Mouse (Mus musculus) heart, embryonic 13.5 days (tissue): ENCODE measurements around the gene Ubtf. TPM values are rescaled to one million over a fixed set of nuclear protein-coding genes. Genes with fewer than 3 reads are reported as not detected.
"Not testable (repeated sequence)": the region's sequence is repeated elsewhere in the genome, so short reads cannot be mapped to it uniquely, and the experiment has no call there.

ENCODE experiments used
- ATAC-seq: fragments of 200-750 bp; cut with Nextera tagmentation; 2 replicates; pipeline ENCODE4 v1.8.0; 2017; ENCODE audit warnings: moderate TSS enrichment; ENCODE audit not compliant: insufficient number of reproducible peaks, low FRiP score, low TSS enrichment; ENCODE audit errors: extremely low read depth
- H3K27ac ChIP-seq: fragments of 300-500 bp; sonication (generic); replicated peaks from 2 replicates; pipeline ENCODE4 v1.5.1; 2015; ENCODE audit warnings: moderate library complexity, mild to moderate bottlenecking, inconsistent platforms
- H3K27me3 ChIP-seq: fragments of 300-500 bp; sonication (generic); replicated peaks from 2 replicates; pipeline ENCODE4 v1.6.1; 2015; ENCODE audit warnings: mild to moderate bottlenecking, inconsistent platforms
- H3K36me3 ChIP-seq: fragments of 300-500 bp; sonication (generic); 2 replicates; pipeline ENCODE4 v1.6.1; 2015; ENCODE audit warnings: mild to moderate bottlenecking, inconsistent platforms
- H3K4me1 ChIP-seq: fragments of 300-500 bp; sonication (generic); 2 replicates; pipeline ENCODE4 v1.6.1; 2015; ENCODE audit warnings: inconsistent platforms
- H3K4me2 ChIP-seq: fragments of 300-500 bp; sonication (generic); 2 replicates; pipeline ENCODE4 v1.6.1; 2015; ENCODE audit warnings: inconsistent platforms, mild to moderate bottlenecking, moderate library complexity
- H3K4me3 ChIP-seq: fragments of 300-500 bp; sonication (generic); 2 replicates; pipeline ENCODE4 v1.5.1; 2015; ENCODE audit warnings: moderate library complexity, mild to moderate bottlenecking, inconsistent platforms
- H3K9ac ChIP-seq: fragments of 300-500 bp; sonication (generic); 2 replicates; pipeline ENCODE4 v1.6.1; 2015; ENCODE audit warnings: inconsistent platforms, mild to moderate bottlenecking, moderate library complexity
- H3K9me3 ChIP-seq: fragments of 300-500 bp; sonication (generic); 2 replicates; pipeline ENCODE4 v1.6.1; 2016; ENCODE audit warnings: inconsistent platforms
- WGBS: fragments of 180-500 bp; shearing (Covaris S2); methylation state at CpG from one replicate; pipeline ENCODE4 v1.1.7; 2015; ENCODE audit warnings: mixed read lengths; 5-methylcytosine and 5-hydroxymethylcytosine counted together
- polyA plus RNA-seq: library from polyadenylated mRNA; unstranded; fragments of >200 nt; fragmentation: Nextera tagmentation; extraction: Ambion mirVana; gene quantifications from 2 replicates; pipeline ENCODE4 v1.2.1, GENCODE M21; 2015

The Ubtf gene
- polyA plus RNA-seq: 51.1 and 53.1 TPM in 2 replicates

DNA sequence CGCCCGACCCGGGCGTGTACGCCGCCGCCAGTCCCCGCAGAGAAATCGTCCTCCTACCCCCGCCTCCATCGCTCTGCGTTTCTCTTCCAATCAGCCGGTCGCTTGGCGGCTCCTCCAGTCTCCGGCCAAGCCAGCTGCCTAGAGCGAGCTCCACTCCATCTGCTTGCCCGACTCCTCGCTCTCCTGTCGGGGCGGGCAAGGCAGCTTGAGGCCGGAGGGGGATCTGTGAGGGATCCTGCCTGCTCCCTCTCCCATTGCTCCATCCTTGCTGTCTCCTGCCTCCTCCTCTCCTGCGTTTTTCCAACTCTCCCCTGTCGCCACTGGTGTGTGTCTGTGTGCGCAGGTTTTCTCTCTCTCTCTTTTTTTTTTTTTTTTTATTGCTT, at the start of gene Ubtf:
Ubtf (minus strand) TSS at position 333 of the 383 bp plus-strand sequence.
- peak within 1 kb of the TSS; percentile 100 for H3K9ac ChIP-seq
- no peaks in the 10 kb centered on the region for H3K9me3 ChIP-seq
- peaks cover 14% of the 10 kb centered on the region for H3K36me3 ChIP-seq
- peak within 1 kb of the TSS; percentile 99 for H3K27ac ChIP-seq
- peaks cover 26% of the 10 kb centered on the region for H3K4me1 ChIP-seq
- WGBS: 0% methylated on average over 25 of the region's 25 CpGs
- H3K4me3 ChIP-seq: peak within 1 kb of the TSS; percentile 100
- H3K4me2 ChIP-seq: peak within 1 kb of the TSS; percentile 86
- no peak for ATAC-seq
- 0 out of 2 replicates have a peak, but pooled peaks cover 8% of the 10 kb centered on the region for H3K27me3 ChIP-seq

DNA sequence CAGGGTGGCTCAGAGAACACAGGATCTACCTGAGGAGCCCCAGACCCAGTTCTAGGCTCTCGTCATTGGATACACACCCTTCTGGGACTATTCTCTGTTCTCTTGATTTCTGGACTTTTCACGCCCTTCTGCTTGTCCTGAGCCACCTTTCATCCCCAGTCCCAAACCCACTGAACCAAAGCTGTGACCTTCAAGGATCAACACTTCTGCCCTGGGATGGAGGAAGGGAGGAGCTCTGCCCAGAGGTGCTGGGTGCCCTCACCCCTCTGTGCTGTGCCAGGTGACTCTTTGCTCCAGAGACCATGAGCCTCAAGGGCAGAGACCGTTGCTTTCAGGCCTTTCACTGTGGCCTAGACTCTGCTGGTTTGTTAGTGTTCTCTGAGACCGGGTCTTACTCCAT, 49.7 kb upstream of the Ubtf start:
- peak overlapping the region; percentile 17; the same call in 1 of the 2 replicates for H3K27ac ChIP-seq
- no peak overlapping the region for H3K4me3 ChIP-seq
- peaks cover 23% of the 10 kb centered on the region for H3K27me3 ChIP-seq
- H3K9ac ChIP-seq: peak overlapping the region; percentile 24; the same call in 1 of the 2 replicates
- peaks cover 5% of the 10 kb centered on the region; the same call in 1 of the 2 replicates for H3K4me1 ChIP-seq
- H3K9me3 ChIP-seq: no peaks in the 10 kb centered on the region
- H3K36me3 ChIP-seq: no peaks in the 10 kb centered on the region
- ATAC-seq: no peak
- 82% methylated on average over 4 of the region's 4 CpGs for whole genome bisulfite sequencing
- peak overlapping the region; percentile 33 for H3K4me2 ChIP-seq

DNA sequence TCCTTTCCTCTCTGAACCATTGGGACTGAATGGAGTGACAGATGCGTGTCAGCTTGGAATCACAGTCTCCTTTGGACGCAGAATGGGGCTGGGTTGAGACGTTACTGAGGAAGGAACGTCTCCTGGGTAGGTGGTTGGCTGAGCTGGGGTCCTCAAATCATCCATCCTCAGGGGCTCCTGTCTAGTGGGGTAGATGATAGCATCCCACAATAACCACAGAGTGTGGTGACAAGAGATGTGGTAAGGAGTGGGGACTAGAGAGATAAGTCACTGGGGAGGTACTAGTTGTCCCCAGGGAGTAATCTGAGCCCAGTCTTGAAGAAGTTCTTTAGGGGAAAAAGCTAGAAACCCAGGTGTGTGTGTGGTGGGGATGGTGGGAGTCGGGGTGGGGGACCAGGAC, 48.8 kb upstream of the Ubtf start:
- ATAC-seq: no peak
- WGBS: 75% methylated on average over 5 of the region's 5 CpGs
- Histone ChIP-seq H3K27ac (peak overlapping the region; percentile 17; the same call in 1 of the 2 replicates), H3K36me3 (no peaks in the 10 kb centered on the region), H3K27me3 (peaks cover 18% of the 10 kb centered on the region), H3K4me1 (peaks cover 12% of the 10 kb centered on the region; the same call in 1 of the 2 replicates), H3K9me3 (no peaks in the 10 kb centered on the region), H3K4me2 (peak overlapping the region; percentile 32; the same call in 1 of the 2 replicates), H3K4me3 (no peak overlapping the region), H3K9ac (no peak overlapping the region)

DNA sequence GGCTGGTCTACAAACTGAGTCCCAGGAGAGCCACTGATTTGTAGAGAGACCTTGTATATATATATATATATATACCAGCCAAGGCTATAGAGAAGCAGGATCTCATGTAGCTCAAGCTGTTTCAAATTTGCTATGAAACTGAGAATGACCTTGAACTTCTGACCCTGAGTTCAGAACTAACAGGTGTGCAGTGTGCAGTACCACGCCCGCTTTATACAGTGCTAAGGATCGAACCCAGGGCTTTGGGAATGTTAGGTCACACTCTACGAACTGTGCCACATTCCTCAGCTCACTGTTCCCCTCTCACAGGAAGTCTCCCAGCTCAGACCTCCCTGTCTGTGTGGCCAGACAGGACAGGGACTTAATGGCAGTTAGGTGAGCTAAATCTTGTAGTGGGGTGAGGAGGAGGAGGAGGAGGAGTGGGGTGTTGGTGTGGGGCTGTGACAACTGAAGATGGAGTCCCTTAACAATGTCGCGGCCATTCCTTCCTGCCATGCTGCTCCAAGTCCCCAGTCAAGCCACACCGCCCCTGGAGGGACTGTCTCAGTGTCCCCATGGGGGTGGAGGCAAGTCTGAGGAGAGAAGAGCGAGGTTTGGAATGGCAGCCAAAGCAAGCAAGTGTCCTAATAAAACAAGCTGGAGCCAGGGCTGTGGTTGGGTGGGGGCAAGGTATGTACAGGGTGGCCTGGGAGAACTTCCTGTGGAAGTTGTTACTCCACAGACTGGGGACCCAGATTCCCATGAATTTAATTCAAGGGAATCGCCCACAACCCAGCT, 48.1 kb upstream of the Ubtf start:
- H3K4me1 ChIP-seq: peaks cover 12% of the 10 kb centered on the region; the same call in 1 of the 2 replicates
- ATAC-seq: no peak
- H3K9me3 ChIP-seq: no peaks in the 10 kb centered on the region
- peaks cover 13% of the 10 kb centered on the region for H3K27me3 ChIP-seq
- H3K4me3 ChIP-seq: no peak overlapping the region
- WGBS: 70% methylated on average over 9 of the region's 9 CpGs
- 0 out of 2 replicates have a peak overlapping the region, but pooled peaks have one; percentile 12 for H3K27ac ChIP-seq
- peak overlapping the region; percentile 32; the same call in 1 of the 2 replicates for H3K4me2 ChIP-seq
- H3K9ac ChIP-seq: no peak overlapping the region
- no peaks in the 10 kb centered on the region for H3K36me3 ChIP-seq

DNA sequence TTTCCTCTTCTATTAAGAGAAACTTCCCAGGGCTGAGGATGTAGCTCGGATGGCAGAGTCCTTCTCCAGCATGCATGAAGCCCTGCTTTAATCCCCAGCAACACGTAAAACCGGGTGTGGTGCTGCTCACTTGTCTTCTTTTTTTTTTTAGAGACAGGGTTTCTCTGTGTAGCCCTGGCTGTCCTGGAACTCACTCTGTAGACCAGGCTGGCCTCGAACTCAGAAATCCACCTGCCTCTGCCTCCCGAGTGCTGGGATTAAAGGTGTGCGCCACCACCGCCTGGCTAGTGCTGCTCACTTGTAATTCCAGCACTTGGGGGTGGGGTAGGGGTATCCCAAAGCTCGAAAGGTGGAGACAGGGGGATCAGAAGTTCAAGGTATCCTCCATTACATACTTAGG, 46.6 kb upstream of the Ubtf start, which contains the start of gene Slc4a1:
Slc4a1 (minus strand) TSS at position 101 of the 400 bp plus-strand sequence.
- Histone ChIP-seq H3K27ac (peak within 1 kb of the TSS; percentile 81), H3K9ac (peak within 1 kb of the TSS; percentile 61), H3K4me1 (peaks cover 12% of the 10 kb centered on the region; the same call in 1 of the 2 replicates), H3K4me3 (peak within 1 kb of the TSS; percentile 16), H3K27me3 (peaks cover 18% of the 10 kb centered on the region), H3K4me2 (peak within 1 kb of the TSS; percentile 46)
- WGBS: 74% methylated on average over 8 of the region's 8 CpGs
- not testable (repeated sequence) for H3K9me3 ChIP-seq, H3K36me3 ChIP-seq, ATAC-seq

DNA sequence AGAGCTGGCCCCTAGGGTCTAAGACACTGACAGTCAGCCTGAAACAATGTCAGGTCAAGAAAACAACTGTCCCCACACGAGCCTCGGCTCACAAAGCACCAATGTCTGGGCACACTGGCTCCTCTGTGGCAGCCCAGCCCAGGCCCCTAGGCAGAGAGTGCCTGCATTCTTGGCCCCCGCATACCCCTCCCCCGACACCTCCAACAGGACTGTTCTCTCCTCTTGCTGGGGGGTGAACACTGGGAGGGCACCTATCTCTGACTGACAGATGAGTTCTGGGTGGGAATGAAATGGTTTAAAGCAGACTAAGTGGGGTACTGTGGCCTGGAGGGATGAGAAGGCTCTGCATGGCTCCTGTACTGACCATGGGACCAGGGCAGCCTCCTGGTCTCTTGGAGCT, 46.2 kb upstream of the Ubtf start:
- no peak for ATAC-seq
- Histone ChIP-seq H3K4me3 (peak overlapping the region; percentile 16), H3K9me3 (no peaks in the 10 kb centered on the region), H3K36me3 (no peaks in the 10 kb centered on the region), H3K27ac (peak overlapping the region; percentile 81), H3K27me3 (peaks cover 22% of the 10 kb centered on the region), H3K4me1 (peaks cover 12% of the 10 kb centered on the region; the same call in 1 of the 2 replicates), H3K4me2 (peak overlapping the region; percentile 46), H3K9ac (peak overlapping the region; percentile 61)
- WGBS: 37% methylated on average over 4 of the region's 4 CpGs

DNA sequence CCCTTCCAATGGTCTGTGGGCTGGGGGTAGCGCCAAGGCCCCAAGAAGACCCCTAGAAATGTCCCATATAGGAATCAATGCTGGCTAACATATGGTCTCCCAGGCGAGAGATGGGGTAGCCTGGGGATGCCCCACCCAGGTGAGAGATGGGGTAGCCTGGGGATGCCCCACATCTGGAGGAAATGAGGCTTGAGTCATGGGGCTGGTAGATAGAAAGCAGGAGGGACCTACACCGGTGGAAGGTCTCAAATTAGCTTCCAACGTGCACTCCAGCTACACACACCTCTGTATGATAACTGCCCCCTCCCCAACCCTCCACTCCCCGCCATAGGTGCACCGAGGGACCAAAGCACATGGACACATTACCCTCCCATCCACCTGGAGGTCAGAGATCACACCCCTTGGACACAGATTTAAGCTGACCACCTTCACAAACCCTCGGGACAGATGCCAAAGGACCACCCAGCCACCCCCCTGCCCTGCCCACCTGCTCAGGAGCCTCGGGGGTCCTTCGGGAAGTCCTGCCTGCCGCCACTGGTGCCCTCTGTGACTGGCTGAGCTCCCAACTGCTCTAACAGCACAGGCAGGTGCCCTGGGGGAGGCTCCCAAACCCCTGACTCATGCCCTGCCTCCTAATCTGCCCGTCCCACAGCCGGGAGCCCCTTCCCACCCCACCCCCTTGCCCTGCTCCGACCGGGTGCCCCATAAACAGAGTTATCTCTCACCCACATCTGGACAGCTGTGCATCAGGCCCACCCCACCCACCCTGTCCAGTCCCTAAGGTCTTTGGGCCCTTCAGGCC, 45.2 kb upstream of the Ubtf start:
- peak overlapping the region; percentile 81 for H3K27ac ChIP-seq
- WGBS: 57% methylated on average over 14 of the region's 14 CpGs
- H3K36me3 ChIP-seq: no peaks in the 10 kb centered on the region
- peak overlapping the region; percentile 69; the same call in 1 of the 2 replicates for H3K9ac ChIP-seq
- peaks cover 23% of the 10 kb centered on the region for H3K27me3 ChIP-seq
- H3K4me1 ChIP-seq: peaks cover 9% of the 10 kb centered on the region; the same call in 1 of the 2 replicates
- H3K4me2 ChIP-seq: peak overlapping the region; percentile 20; the same call in 1 of the 2 replicates
- peak overlapping the region; percentile 30 for H3K4me3 ChIP-seq
- ATAC-seq: peak; percentile 82
- H3K9me3 ChIP-seq: no peaks in the 10 kb centered on the region

DNA sequence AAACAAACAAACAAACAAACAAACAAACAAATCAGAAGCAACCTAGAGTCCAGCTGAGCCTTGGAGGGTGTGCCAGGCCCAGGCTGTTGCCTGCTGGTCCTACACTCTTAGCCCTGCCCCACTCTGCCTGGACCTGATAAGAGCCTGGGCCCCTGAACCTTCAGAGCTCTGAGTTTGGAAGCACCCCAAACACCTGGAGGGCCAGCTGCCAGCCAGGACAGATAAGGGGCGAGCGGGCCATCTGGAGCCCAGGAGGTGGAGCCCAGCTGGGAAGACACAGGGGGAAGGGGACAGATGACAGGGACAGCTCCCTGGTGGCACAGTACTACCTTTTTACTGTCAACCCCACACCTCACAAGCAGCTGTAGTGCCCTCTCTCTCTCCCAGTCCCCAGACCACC, 44.1 kb upstream of the Ubtf start:
- 15% methylated on average over 2 of the region's 2 CpGs for WGBS

DNA sequence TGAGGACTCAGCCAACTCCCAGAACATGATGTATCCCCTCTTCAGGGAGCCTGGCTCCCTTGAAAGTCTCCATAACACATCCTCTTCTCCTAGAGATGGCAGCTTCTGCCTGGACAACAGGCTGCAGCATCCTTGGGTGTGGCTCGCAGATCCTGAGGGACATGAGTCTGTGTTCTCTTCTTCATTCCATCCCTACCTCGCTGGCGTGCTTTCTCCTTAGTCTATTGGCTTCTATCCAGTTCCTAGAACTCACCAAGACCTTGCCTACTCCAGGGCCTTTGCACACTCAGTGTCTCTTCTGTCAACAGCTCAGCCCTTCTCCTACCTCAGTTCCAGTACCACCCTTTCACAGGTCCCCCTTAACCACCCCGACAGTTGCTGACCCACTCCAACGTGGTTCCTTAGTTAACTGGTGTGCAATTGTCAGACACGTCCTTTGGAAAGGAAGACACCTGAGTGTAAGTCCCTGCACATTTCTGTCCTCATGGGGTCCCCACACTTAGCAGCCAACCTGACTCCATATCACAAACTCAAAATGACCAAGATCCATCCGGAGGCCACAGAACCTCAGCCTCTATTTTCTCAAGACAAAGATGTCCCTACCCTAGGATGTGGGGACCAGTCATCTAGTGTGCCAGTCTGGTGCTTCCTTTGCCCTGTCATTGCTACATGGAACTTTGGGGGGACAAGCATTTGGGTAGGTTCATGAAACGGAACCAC, 42.4 kb upstream of the Ubtf start:
- Histone ChIP-seq H3K27me3 (peaks cover 51% of the 10 kb centered on the region), H3K4me3 (peak overlapping the region; percentile 30), H3K4me1 (peaks cover 7% of the 10 kb centered on the region; the same call in 1 of the 2 replicates), H3K9me3 (no peaks in the 10 kb centered on the region), H3K36me3 (no peaks in the 10 kb centered on the region), H3K27ac (peak overlapping the region; percentile 63), H3K4me2 (peak overlapping the region; percentile 54), H3K9ac (peak overlapping the region; percentile 53; the same call in 1 of the 2 replicates)
- whole genome bisulfite sequencing: 80% methylated on average over 8 of the region's 8 CpGs
- no peak for ATAC-seq

More for the DNA sequence above, 44.1 kb upstream of the Ubtf start:
- Histone ChIP-seq H3K4me3 (peak overlapping the region; percentile 30), H3K27me3 (peaks cover 34% of the 10 kb centered on the region), H3K4me2 (0 out of 2 replicates have a peak overlapping the region, but pooled peaks have one; percentile 20), H3K36me3 (no peaks in the 10 kb centered on the region), H3K4me1 (peaks cover 7% of the 10 kb centered on the region; the same call in 1 of the 2 replicates), H3K9ac (peak overlapping the region; percentile 69), H3K27ac (peak overlapping the region; percentile 77), H3K9me3 (no peaks in the 10 kb centered on the region)
- ATAC-seq: peak; percentile 52; the same call in 1 of the 2 replicates

DNA sequence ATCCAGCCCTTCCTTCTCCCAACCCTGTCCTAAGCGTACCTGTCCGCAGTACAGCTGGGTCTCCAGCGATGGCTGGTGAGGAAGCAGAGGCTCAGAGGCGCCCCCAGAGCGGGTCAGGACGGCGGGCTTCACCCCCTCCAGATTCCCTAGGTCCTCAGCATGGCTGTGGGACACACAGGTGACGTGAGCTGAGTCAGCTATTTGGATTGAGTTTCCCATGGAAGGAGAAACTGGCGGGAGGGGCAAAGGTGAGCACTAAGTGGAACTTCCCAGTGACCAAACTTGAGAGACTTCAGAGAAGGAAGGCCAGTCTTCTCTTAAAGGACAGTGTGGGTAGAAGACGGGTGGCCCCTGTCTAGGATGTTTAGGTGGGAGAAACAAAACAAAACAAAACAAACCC, 38.8 kb upstream of the Ubtf start:
- H3K27me3 ChIP-seq: peaks cover 70% of the 10 kb centered on the region
- 58% methylated on average over 10 of the region's 10 CpGs for WGBS
- H3K4me3 ChIP-seq: peak overlapping the region; percentile 30
- H3K4me1 ChIP-seq: no peaks in the 10 kb centered on the region
- H3K27ac ChIP-seq: no peak overlapping the region
- H3K4me2 ChIP-seq: peak overlapping the region; percentile 54
- no peaks in the 10 kb centered on the region for H3K9me3 ChIP-seq
- no peak for ATAC-seq
- H3K36me3 ChIP-seq: no peaks in the 10 kb centered on the region
- H3K9ac ChIP-seq: no peak overlapping the region
